Mouse (Mus musculus) hindbrain, embryonic 14.5 days (tissue): ENCODE results near the gene Hck. TPM values are rescaled to one million over a fixed set of nuclear protein-coding genes. Genes with fewer than 3 reads are reported as not detected.

Experiments used
- ATAC-seq: fragments of 200-750 bp; cut with Nextera tagmentation; 2 replicates; pipeline ENCODE4 v1.8.0; 2017; ENCODE audit warnings: moderate number of reproducible peaks, mild to moderate bottlenecking, moderate TSS enrichment, moderate library complexity; ENCODE audit not compliant: low FRiP score
- DNase-seq: peaks from one replicate; pipeline ENCODE4 v3.0.0-alpha.2; 2015; ENCODE audit warnings: low spot score
- H3K27ac ChIP-seq: fragments of 300-500 bp; sonication (generic); 2 replicates; pipeline ENCODE4 v1.5.1; 2014; ENCODE audit warnings: mild to moderate bottlenecking, moderate library complexity
- H3K27me3 ChIP-seq: fragments of 300-500 bp; sonication (generic); 2 replicates; pipeline ENCODE4 v1.6.1; 2014; ENCODE audit warnings: mild to moderate bottlenecking, low read length, mixed read lengths; ENCODE audit not compliant: control insufficient read depth, insufficient read depth
- H3K36me3 ChIP-seq: fragments of 300-500 bp; sonication (generic); replicated peaks from 2 replicates; pipeline ENCODE4 v1.6.1; 2014; ENCODE audit not compliant: control insufficient read depth, insufficient read depth
- H3K4me1 ChIP-seq: fragments of 300-500 bp; sonication (generic); replicated peaks from 2 replicates; pipeline ENCODE4 v1.6.1; 2014; ENCODE audit warnings: antibody characterized with exemption, low read length, mixed read lengths; ENCODE audit not compliant: control insufficient read depth, insufficient read depth
- H3K4me2 ChIP-seq: fragments of 300-500 bp; sonication (generic); replicated peaks from 2 replicates; pipeline ENCODE4 v1.6.1; 2014; ENCODE audit warnings: mild to moderate bottlenecking, moderate library complexity
- H3K4me3 ChIP-seq: fragments of 300-500 bp; sonication (generic); replicated peaks from 2 replicates; pipeline ENCODE4 v1.5.1; 2014; ENCODE audit warnings: mild to moderate bottlenecking, low read length
- H3K9ac ChIP-seq: fragments of 300-500 bp; sonication (generic); 2 replicates; pipeline ENCODE4 v1.6.1; 2014
- H3K9me3 ChIP-seq: fragments of 300-500 bp; sonication (generic); 2 replicates; pipeline ENCODE4 v1.6.1; 2016; ENCODE audit warnings: low read length; ENCODE audit not compliant: control insufficient read depth
- WGBS: fragments of 180-500 bp; shearing (Covaris S2); extraction: QIAGEN DNeasy Blood & Tissue Kit; methylation state at CpG from one replicate; pipeline ENCODE4 v1.1.7; 2014; 5-methylcytosine and 5-hydroxymethylcytosine counted together
- polyA plus RNA-seq: library from polyadenylated mRNA; unstranded; fragments of >200 nt; fragmentation: Nextera tagmentation; extraction: Ambion mirVana; gene quantifications from 2 replicates; pipeline ENCODE4 v1.2.1, GENCODE M21; 2014

Hck gene
- polyA plus RNA-seq, 1 experiment from 2014 or later = 2.2 TPM

DNA sequence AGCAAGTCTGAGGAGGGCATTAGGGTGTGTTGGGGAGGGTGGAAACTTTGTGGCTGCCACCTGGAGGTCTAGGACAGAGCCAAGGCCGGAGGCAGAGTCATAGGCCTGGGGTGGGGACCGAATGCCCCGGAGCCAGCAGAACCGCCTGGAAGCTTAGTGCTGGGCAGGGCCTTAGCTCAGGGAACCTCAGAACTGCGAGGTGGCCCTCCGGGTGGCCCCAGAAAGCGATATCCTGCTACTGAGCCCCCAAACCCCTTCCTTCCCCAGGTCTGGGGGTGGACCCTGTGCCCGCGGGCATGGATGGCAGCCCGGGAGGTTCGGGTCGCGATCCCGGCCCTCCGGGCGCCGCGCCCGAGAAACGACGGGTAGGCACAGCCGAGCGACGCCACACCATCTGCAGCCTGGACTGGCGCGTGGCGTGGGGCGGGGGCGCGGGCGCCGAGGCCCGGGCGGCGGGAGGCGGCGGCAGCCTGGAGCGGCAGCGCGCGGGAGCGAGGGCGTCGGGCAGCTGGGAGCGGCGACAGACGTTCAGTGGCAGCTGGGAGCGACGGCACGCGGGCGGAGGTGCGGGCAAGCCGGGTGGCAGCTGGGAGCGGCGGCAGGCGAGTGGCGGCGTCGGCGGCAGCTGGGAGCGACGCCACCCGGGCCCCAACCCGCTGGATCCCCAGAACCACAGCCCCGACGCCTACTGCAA lies 36.6 kb upstream of the Hck start:
- ATAC-seq = peak; percentile 61; the same call in 1 of the 2 replicates

DNA sequence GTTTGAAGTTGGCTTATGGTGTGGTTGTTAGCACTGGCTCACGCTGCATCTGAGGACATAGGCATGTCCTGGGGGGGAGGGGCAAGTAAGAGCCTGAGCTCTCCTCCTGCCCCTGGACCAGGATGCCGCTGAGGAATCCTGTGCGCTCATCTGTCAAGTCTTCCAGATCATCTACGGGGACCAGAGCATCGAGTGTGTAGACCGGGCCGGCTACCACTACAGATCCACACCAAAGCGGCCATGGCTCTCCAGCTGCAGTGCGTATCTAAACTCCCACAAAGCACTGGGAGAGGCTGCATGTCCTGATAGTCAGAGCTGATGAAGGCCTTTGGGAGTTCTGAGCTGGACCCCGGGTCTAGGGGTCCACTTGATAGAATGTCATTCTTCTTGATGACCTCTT lies 33.6 kb upstream of the Hck start:
- DNase-seq (no peak), ATAC-seq (no peak)
- Histone ChIP-seq H3K27me3 (peaks cover 45% of the 10 kb centered on the region), H3K4me1 (peaks cover 10% of the 10 kb centered on the region; the same call in 1 of the 2 replicates), H3K9me3 (no peaks in the 10 kb centered on the region), H3K4me2 (no peak overlapping the region), H3K36me3 (no peaks in the 10 kb centered on the region), H3K27ac (no peak overlapping the region), H3K4me3 (no peak overlapping the region), H3K9ac (no peak overlapping the region)
- WGBS = 88% methylated on average over 10 of the region's 10 CpGs

More for the DNA sequence above, 36.6 kb upstream of the Hck start:
- Histone ChIP-seq H3K9ac (peak overlapping the region; percentile 44; the same call in 1 of the 2 replicates), H3K9me3 (no peaks in the 10 kb centered on the region), H3K27me3 (peaks cover 50% of the 10 kb centered on the region), H3K36me3 (no peaks in the 10 kb centered on the region), H3K4me3 (peak overlapping the region; percentile 29), H3K27ac (no peak overlapping the region), H3K4me1 (peaks cover 10% of the 10 kb centered on the region; the same call in 1 of the 2 replicates), H3K4me2 (peak overlapping the region; percentile 53)
- DNase-seq = peak; percentile 40
- WGBS = 8% methylated on average over 67 of the region's 67 CpGs

DNA sequence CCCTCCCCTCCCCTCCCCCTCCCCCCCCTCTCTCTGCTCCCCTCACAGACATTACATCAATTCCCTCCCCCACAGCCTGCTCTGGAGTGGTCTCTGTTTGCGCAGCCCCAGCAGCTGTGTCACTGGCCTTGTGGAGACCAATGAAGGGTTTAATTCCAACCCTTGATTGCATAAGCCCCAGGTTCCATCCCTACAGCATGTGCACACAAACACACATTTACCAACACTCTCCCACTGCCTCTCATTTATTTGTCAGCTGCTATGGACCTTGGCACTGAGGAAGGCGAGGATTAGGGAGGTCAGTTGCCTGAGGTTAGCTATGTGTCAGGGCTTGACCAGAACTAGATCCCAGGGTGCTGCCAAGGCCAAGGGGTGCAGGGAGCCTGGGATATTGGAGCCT lies 32.3 kb upstream of the Hck start:
- H3K4me1 ChIP-seq = peaks cover 7% of the 10 kb centered on the region; the same call in 1 of the 2 replicates
- 58% methylated on average over 2 of the region's 2 CpGs for WGBS
- no peak for DNase-seq
- peaks cover 34% of the 10 kb centered on the region for H3K27me3 ChIP-seq
- H3K27ac ChIP-seq = no peak overlapping the region
- no peaks in the 10 kb centered on the region for H3K36me3 ChIP-seq
- H3K9me3 ChIP-seq = no peaks in the 10 kb centered on the region
- no peak overlapping the region for H3K4me3 ChIP-seq
- H3K9ac ChIP-seq = no peak overlapping the region
- ATAC-seq = no peak
- no peak overlapping the region for H3K4me2 ChIP-seq

DNA sequence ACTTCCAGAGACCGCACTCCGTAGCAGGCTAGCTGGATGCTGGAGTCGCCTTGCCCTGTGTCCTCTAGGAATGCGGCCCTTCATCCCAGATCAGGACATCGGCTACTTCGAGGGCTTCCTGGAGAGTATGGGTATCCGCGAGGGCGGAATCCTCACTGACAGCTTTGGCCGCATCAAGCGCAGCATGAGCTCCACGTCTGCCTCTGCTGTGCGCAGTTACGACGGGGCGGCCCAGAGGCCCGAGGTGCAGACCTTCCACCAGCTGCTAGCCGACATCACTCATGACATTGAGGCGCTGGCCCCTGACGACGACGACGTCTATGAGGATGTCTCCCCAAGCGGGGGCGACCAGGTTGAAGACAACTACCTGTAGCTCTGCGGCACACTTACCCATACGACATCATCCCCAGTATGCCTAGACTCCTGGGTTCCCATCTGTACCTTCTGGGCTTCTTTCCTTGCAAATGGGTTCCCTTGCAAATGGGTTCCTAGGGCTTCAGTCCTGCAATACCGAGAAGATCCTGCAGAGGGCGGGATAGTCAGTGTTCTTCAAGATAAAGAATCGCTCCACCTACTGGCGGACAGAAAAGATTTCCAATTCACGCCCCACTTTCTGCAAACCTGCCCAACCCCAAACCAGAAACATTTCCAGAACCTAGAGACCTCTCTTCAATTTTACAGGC lies 27.3 kb upstream of the Hck start:
- no peak overlapping the region for H3K4me2 ChIP-seq
- H3K4me3 ChIP-seq = no peak overlapping the region
- 35% methylated on average over 32 of the region's 32 CpGs for WGBS
- H3K36me3 ChIP-seq = no peaks in the 10 kb centered on the region
- ATAC-seq = no peak
- DNase-seq = peak; percentile 91
- H3K27ac ChIP-seq = no peak overlapping the region
- no peaks in the 10 kb centered on the region for H3K9me3 ChIP-seq
- no peak overlapping the region for H3K9ac ChIP-seq
- H3K27me3 ChIP-seq = 0 out of 2 replicates have a peak, but pooled peaks cover 3% of the 10 kb centered on the region
- no peaks in the 10 kb centered on the region for H3K4me1 ChIP-seq

DNA sequence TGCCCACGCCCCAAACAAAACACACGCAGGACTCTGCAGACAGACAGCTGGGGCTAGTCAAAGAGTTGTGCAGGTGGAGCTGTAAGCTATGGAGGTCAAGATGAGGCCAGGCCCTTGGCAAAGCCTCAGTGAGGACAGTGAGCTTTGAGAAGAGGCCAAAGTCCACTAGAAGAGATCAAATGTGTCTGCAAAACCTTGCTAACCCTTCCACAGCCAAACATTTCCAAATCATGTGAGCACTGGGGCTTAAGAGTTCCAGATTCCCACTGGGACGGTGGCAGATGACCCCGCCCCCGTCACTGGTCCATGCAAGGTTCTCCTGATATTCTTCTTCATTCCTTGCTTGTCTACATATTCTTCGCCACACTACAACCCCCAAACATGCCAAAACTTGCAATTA lies 26.4 kb upstream of the Hck start:
- Histone ChIP-seq H3K27ac (no peak overlapping the region), H3K4me2 (no peak overlapping the region), H3K4me1 (no peaks in the 10 kb centered on the region), H3K9me3 (no peaks in the 10 kb centered on the region), H3K9ac (no peak overlapping the region), H3K27me3 (0 out of 2 replicates have a peak, but pooled peaks cover 3% of the 10 kb centered on the region), H3K4me3 (no peak overlapping the region), H3K36me3 (no peaks in the 10 kb centered on the region)
- no peak for ATAC-seq
- 86% methylated on average over 6 of the region's 6 CpGs for WGBS
- DNase-seq = no peak

DNA sequence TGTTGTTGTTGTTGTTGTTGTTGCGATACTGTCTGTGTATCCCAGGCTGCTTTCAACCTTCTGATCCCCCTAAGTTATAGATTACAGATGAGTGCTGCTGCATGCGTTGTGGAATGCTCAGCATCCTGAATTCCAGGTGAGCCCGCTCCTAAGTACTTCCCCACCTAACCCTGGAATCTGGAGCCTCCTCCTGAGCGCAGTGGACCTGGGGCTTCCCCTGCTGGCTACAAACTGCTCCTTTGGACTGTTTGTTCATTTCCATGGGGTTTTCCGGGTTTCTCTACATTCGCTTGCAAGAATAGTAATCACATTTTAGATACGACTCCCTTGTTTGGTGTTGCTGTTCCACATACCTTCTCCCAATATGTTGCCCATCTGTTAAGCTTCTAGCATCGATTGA lies 25.0 kb upstream of the Hck start:
- 91% methylated on average over 8 of the region's 8 CpGs for WGBS
- ATAC-seq (no peak), DNase-seq (no peak)
- H3K4me2 ChIP-seq = no peak overlapping the region
- no peaks in the 10 kb centered on the region for H3K9me3 ChIP-seq
- no peaks in the 10 kb centered on the region for H3K4me1 ChIP-seq
- H3K4me3 ChIP-seq = no peak overlapping the region
- no peak overlapping the region for H3K9ac ChIP-seq
- no peak overlapping the region for H3K27ac ChIP-seq
- H3K36me3 ChIP-seq = no peaks in the 10 kb centered on the region
- H3K27me3 ChIP-seq = 0 out of 2 replicates have a peak, but pooled peaks cover 3% of the 10 kb centered on the region

DNA sequence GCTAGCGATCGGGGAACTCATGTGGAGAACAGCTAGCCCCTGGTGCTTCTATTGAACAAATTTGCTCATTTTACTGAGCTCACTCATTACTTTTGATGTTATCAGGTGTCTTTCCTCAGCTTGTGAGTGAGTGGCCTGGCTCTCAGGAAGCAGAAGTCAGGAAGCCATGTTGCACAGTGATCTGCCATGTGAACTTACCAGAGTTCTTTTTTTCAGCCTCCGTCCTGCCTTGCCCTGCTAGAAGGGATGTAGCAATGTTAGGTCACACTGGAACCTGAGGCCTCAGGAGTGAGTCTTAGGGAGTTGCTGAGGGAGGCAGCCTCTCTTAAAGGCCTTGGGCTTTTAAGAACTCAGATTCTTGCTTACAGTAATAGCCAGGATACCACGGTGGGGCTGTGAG lies 24.4 kb upstream of the Hck start:
- DNase-seq = no peak
- 87% methylated on average over 4 of the region's 4 CpGs for WGBS
- ATAC-seq = no peak
- Histone ChIP-seq H3K36me3 (no peaks in the 10 kb centered on the region), H3K27me3 (0 out of 2 replicates have a peak, but pooled peaks cover 3% of the 10 kb centered on the region), H3K4me1 (no peaks in the 10 kb centered on the region), H3K9ac (no peak overlapping the region), H3K4me2 (no peak overlapping the region), H3K4me3 (no peak overlapping the region), H3K9me3 (no peaks in the 10 kb centered on the region), H3K27ac (no peak overlapping the region)

DNA sequence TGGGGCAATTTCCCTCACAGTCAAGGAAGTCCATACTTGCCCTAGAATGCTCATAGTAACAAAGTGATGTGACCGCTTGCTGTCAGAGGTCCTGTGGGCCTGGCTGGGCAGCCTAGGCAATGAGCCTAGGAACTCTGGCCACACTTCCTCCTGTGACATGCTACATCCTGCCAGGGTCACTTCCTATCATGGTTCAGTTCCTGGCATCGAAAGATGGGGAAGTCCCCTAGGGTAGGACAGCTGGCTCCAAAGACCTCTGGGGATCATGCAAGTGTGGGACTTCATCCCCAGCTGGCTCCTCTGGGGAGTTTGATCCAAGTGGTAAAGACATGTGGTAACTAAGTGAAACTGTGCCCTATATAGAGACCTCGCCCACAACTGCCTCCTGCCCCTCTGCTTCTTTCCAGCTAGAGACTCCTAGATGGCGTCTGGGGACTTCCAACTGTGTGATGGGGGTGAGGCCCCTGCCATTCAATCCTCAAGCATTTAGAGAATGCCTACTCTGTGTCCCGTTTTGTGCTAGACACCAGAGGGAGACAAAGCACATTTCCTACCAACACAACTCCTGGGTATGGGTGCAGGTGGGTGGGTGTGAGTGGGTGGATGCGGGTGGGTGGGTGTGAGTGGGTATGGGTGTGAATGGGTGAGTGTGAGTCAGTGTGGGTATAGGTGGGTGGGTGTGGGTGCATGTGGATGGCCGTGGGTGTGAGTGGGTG lies 23.8 kb upstream of the Hck start:
- H3K4me2 ChIP-seq = no peak overlapping the region
- 65% methylated on average over 7 of the region's 7 CpGs for WGBS
- no peak for DNase-seq
- no peak overlapping the region for H3K9ac ChIP-seq
- no peaks in the 10 kb centered on the region for H3K36me3 ChIP-seq
- 0 out of 2 replicates have a peak, but pooled peaks cover 3% of the 10 kb centered on the region for H3K27me3 ChIP-seq
- H3K4me3 ChIP-seq = no peak overlapping the region
- no peak overlapping the region for H3K27ac ChIP-seq
- no peaks in the 10 kb centered on the region for H3K4me1 ChIP-seq
- no peaks in the 10 kb centered on the region for H3K9me3 ChIP-seq
- no peak for ATAC-seq

DNA sequence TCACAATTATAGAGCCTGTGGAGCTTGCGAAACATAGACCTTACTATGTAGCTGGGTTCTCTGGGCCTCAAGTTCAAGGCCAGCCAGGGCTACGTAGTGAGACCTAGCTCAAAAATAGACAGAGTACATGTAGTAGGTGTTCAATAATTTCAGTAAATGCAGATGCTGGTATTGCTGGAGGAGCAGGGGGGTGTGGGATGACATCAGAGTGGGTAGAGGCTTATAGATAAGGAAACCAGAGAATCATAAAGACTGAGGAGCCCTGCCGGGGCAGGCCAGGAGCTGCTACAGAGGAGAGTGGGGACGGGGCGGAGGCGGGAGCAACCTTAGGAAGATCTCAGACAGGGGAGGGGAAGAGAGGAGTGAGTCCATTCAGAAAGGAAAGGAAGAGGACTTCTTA lies 22.7 kb upstream of the Hck start:
- no peak overlapping the region for H3K27ac ChIP-seq
- no peak overlapping the region for H3K4me2 ChIP-seq
- ATAC-seq = no peak
- H3K4me1 ChIP-seq = no peaks in the 10 kb centered on the region
- DNase-seq = no peak
- H3K9me3 ChIP-seq = no peaks in the 10 kb centered on the region
- H3K36me3 ChIP-seq = no peaks in the 10 kb centered on the region
- WGBS = 92% methylated on average over 6 of the region's 6 CpGs
- H3K27me3 ChIP-seq = 0 out of 2 replicates have a peak, but pooled peaks cover 3% of the 10 kb centered on the region
- H3K4me3 ChIP-seq = no peak overlapping the region
- no peak overlapping the region for H3K9ac ChIP-seq
